Mouse (Mus musculus) left cerebral cortex, adult 18-20 months (tissue): ENCODE results near the gene Kcnmb1. TPM values are rescaled to one million over a fixed set of nuclear protein-coding genes. Genes with fewer than 3 reads are reported as not detected.

Experiments used
- DNase-seq, 2 experiments: peaks; one replicate each; pipeline ENCODE4 v3.0.0; 2021 to 2022; ENCODE audit warnings: low spot score in 2 of 2, mixed read lengths in 1 of 2
- long read RNA-seq, 2 experiments: library from polyadenylated mRNA; stranded (forward); transcript quantifications; one replicate each; pipeline ENCODE4 v2.0.0; 2021
- total RNA-seq, 2 experiments: library from RNA; stranded (reverse); gene quantifications; 2 replicates each; pipeline ENCODE4 v1.2.3; 2021

Kcnmb1 gene
- total RNA-seq = under 1 TPM; 0.21 to 0.26 TPM
- long read RNA-seq, experiment 1, full-length matches to known transcripts = 1 of 1 reads
- long read RNA-seq, experiment 1, partial matches to known transcripts = 0 of 1 reads
- long read RNA-seq, experiment 1, other reads (novel, unspliced or antisense) = 0 of 1 reads
- long read RNA-seq, experiment 2 = 0 reads

GRCm38 (mm10) chr11:33962688-33963407 lies at the start of gene Kcnmb1:
Kcnmb1 (plus strand) TSS chr11:33963013.
- DNase-seq = no peak

GRCm38 (mm10) chr11:33913061-33913460 lies 49.8 kb upstream of the Kcnmb1 start:
- DNase-seq = no peak

DNA sequence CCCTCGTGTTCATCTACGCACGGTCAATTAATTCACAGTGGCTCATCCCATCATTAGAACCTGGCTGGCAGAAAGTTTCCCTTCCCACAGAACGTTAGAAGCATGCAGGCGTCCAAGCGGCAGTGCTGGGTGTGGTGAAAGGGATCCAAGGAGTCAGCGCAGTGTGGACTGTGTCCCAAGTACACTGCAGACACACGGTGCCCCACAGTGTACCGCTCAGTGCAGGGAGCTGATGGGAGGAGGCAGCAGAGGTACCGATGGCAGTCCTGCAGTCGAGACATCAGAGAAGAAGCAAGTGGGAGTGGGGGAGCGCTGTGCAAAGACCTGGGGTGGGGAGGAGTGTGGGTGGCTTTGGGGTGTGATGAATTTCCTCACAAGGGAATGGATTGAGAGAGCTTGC lies 48.6 kb upstream of the Kcnmb1 start:
- DNase-seq = no peak

DNA sequence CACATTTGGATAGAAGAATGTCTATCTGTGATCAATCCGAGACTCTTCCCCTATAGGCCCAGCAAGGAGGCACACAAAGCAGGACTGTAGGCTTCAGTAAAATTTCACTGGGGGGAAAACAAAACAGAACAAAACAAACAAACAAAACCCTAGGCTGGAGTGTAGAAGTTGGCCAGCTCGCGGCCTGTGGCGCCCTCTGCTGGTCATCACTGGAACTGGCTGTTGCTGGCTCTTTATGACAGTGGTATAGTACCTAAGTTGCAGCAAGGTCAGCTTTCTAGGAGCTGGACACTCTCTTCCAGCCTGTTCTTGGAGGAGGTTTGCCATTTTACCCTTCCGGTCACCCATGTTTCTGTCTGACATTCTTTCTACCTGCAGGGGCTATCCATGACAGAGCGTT lies 45.2 kb upstream of the Kcnmb1 start:
- DNase-seq = peak; percentile 73 to 78

GRCm38 (mm10) chr11:33918424-33918823 lies 44.4 kb upstream of the Kcnmb1 start:
- no peak for DNase-seq

DNA sequence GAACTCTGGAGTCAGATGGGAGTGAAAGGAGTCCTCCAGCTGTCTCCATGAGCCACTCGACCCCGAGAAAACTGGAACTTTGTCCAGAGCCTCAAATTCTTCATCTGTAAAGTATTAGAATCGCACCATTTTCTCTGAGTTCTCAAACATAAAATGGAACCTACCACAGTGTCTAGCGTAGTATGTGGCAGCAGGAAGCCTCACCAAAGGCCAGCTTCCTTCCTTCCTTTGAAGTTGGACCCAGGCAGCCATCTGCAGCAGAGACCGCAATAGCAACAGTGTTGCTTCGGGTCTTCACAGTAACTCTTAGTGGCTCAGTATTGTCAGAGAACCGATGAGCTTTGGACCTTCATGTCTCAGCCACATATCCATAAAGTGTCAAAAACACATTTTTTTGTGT lies 43.0 kb upstream of the Kcnmb1 start:
- DNase-seq = no peak

- no peak for DNase-seq
Observed at GRCm38 (mm10) chr11:33921451-33921850, 41.4 kb upstream of the Kcnmb1 start.

DNA sequence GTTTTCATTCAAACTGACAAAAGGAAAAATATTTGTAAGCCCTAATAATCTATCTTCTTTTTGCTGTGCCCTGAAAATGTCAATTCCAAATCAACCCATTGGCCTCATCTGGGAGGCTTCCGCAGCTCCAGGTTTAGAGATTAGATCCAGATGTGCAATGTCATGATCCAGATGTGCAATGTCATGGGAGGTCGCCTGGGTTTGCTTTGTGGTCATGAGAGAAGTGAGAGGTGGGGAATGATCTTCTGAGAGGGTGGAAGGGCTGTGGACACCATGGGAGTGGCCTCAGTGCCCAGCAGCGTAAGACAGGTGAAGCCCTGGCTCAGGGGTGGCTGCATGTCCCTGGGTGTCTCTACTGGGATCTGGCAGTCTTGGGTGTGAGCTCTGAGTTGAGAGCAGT lies 39.8 kb upstream of the Kcnmb1 start:
- no peak for DNase-seq

DNA sequence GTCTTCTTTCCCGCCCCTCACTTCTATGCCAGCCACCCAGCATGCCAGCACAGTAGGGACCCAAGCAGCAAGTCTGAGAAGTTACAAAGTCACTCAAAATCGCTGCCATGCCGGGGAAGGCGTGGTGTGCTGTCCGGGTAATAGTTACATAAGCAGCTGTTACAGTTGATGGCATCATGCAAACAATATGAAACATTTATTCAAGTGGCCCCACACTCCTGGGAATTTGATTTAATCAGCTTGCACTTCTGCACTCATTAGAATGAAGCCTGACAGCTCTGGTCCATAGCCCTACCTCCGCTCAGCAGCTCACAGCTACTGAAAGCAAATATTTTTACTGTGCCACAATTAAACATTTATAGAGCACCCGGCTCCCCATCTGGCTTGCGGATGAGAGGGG lies 37.0 kb upstream of the Kcnmb1 start:
- no peak for DNase-seq

DNA sequence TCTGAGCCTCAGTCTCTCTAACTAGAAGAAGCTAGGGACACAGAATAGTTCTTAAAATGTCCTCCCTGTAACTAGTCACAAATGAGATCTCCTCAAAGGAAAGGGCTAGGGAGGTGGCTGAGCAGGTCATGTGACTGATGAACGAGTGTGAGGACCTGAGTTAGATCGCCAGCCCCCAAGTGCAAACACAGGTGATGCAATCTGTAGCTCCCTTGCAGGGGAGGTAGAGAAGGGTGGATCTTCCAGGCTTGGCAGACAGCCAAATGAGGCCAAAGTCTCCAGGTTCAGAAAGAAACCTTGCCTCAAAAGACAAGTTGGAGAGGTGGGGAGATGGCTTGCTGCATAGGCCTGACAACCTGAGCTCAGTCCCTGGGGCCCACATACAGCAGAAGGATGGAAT lies 36.3 kb upstream of the Kcnmb1 start:
- DNase-seq = no peak

- no peak for DNase-seq
Observed at GRCm38 (mm10) chr11:33927321-33927720, 35.5 kb upstream of the Kcnmb1 start.

GRCm38 (mm10) chr11:33927836-33928235 lies 35.0 kb upstream of the Kcnmb1 start:
- no peak for DNase-seq

- DNase-seq = peak in 1 of 2 experiments; percentile 27
Observed at GRCm38 (mm10) chr11:33928658-33929057, 34.2 kb upstream of the Kcnmb1 start.

- DNase-seq = peak in 1 of 2 experiments; percentile 20
Observed at GRCm38 (mm10) chr11:33929412-33929811, 33.4 kb upstream of the Kcnmb1 start.

- no peak for DNase-seq
Observed at GRCm38 (mm10) chr11:33931836-33932385, 30.9 kb upstream of the Kcnmb1 start.

DNA sequence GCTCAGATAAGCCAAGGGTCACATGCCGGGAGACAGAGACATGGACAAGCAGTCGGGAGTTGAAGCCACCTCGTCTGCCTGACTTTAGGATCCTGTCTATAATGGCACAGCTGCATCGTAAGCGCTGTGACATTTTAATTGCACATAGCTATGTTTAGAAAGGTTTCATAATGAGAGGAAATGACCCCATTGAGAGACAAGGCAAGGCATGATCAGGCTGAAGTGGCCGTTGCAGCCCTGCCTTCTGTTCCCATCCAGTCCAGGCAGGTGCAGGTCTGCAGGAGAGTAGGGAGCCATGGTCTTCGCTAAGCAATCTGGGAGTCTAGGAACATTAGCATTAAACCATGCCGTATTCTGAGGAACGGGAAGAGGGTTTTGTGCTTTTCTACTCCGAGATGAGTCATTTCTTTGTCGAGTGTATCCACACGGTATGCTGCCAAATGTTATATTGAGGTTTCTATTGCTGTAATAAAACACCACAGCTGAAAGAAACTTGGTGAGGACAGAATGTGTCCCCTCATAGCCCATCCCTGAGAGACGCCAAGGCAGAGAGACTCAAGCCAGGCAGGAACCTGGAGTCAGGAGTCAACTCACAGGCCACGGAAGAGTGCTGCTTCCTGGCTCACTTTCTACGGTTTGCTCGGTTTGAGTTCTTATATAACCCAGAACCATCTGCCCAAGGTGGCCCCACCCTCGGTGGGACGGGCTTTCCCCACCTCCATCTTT lies 30.3 kb upstream of the Kcnmb1 start:
- DNase-seq = peak in 1 of 2 experiments; percentile 16

- no peak for DNase-seq
Observed at GRCm38 (mm10) chr11:33934286-33934685, 28.5 kb upstream of the Kcnmb1 start.

DNA sequence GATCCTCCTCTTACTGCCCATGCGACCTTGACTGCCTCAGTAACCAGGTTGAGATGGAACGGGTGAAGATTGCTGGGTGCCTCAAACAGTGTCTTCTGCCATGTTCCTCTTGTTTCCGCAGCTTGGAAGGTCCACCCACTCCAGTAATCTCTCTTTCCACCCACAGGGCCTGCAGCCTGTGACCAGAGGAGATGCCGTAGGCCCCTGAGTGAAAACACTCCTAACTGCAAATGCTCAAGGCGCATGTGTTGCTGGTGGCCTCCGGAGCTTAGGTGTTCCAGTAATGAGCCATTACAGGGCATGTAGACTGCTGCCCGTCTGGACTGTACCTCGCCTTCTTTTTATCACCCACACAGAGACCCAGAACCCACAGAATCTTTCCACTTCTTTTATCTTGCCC lies 25.2 kb upstream of the Kcnmb1 start:
- DNase-seq = no peak

GRCm38 (mm10) chr11:33938561-33939274 lies 24.1 kb upstream of the Kcnmb1 start:
- DNase-seq = peak in 1 of 2 experiments; percentile 25

DNA sequence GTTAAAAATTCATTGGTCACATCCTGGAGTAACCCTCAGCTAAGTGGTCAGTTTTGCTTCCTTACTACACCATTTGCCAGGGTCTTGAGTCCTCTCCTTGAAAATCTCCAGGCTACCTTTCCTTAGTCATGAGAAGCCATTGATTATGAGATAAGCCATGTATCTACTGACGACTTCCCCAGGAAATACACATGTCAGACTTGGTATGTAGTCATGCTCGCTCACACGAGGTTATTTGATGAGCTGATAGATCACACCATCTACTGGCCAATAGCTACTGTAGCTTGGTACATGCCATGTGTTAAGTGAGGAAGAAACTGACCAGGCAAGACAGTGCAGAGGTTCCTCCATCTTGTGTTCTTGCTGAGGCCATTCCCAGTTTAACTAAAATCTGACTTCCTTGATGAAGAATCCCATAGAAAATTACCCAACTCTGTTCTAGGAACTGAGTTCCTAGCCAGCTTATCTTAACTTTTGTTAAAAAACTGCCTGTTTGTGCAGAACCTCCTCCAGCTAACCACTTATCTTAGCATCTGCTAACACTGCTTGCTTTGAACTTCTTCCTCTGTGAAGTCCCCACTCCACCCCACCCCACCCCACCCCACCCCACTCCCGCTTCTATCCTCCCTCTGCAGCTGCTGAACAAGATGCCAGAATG lies 23.2 kb upstream of the Kcnmb1 start:
- DNase-seq = no peak

GRCm38 (mm10) chr11:33943565-33943964 lies 19.2 kb upstream of the Kcnmb1 start:
- no peak for DNase-seq
